Mouse (Mus musculus) embryo, embryonic 9.5 days (tissue): ENCODE measurements around the gene Klk1b24.
"Not testable (repeated sequence)": the region's sequence is repeated elsewhere in the genome, so short reads cannot be mapped to it uniquely, and the experiment has no call there.

Experiments used
- DNase-seq: peaks from one replicate; pipeline ENCODE4 v3.0.0-alpha.2; 2017; ENCODE audit errors: extremely low spot score

Gene Klk1b24

GRCm38 (mm10) chr7:44187936-44188335 lies at the start of gene Klk1b24:
TSS of gene Klk1b24 (plus strand) at chr7:44188236.
- not testable (repeated sequence) for DNase-seq

DNA sequence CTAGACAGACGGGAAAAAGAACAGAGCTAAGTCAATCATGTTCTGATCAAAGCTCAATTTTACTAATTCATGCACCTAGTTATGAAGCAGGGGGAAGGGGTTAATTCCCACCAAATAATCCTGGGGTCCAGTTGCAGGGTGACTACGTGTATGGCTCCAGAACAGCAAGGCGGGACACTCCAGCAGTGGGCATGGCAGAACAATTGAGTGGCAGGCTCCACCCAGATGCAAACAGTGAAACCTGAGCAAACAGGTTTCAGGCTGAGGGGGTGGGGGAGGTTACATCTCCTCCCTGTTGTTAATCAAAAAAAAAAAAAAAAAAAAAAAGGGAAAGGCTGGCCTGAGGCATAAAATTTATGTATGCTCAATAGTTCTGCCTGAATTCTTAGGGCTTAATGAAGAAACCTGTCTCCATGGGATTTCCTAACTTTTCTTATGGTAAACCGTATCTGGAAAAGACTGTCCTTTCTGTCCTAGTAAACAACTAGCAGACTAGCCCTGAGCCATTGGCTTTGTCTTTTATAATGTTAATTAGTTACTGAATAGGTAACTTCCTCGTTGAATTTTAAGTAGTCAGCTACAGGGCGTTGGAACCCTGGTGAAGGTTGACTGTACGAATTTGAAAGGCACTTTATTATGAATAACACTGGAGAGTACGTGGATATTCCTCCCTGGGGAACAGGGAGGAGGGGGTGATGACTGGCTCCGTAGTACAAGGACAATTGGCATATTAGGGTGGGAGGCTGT lies 8.6 kb upstream of the Klk1b24 start:
- no peak for DNase-seq

GRCm38 (mm10) chr7:44186516-44186915 lies 1.5 kb upstream of the Klk1b24 start:
- DNase-seq, result not testable (repeated sequence)

GRCm38 (mm10) chr7:44193466-44193865 lies 5.4 kb downstream of the Klk1b24 start:
- DNase-seq, result not testable (repeated sequence)

DNA sequence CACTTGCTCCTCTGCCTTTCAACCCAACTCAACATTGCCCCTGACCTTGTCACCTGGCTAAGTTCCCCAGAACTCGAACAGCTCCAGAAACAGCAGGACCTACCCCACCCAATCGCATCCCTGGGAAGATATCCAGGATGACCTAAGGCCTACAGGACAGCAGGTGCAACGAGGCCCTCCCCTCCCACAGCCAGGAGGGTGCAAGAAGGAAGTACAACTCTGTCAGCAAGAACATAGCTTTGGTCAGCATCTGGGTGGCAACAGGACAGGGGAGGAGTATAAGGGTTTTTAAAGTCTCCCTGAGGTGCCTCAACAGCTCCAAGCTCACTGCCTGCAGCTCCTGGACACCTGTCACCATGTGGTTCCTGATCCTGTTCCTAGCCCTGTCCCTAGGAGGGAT lies 9.9 kb downstream of the Klk1b24 start, which contains the start of gene Klk1b3:
Klk1b3 (plus strand) TSS at position 301 of the 400 bp plus-strand sequence.
- no peak for DNase-seq

GRCm38 (mm10) chr7:44207135-44207534 lies 19.1 kb downstream of the Klk1b24 start, which contains the start of gene Klk1b4:
TSS of gene Klk1b4 (plus strand) at chr7:44207435.
- DNase-seq, result not testable (repeated sequence)

- no peak for DNase-seq
Observed at GRCm38 (mm10) chr7:44208307-44208706, 20.3 kb downstream of the Klk1b24 start.

GRCm38 (mm10) chr7:44215645-44216044 lies 27.6 kb downstream of the Klk1b24 start, which contains the start of gene Klk1b5:
TSS of gene Klk1b5 (plus strand) at chr7:44215945.
- no peak for DNase-seq

GRCm38 (mm10) chr7:44221601-44222000 lies 33.6 kb downstream of the Klk1b24 start:
- not testable (repeated sequence) for DNase-seq

DNA sequence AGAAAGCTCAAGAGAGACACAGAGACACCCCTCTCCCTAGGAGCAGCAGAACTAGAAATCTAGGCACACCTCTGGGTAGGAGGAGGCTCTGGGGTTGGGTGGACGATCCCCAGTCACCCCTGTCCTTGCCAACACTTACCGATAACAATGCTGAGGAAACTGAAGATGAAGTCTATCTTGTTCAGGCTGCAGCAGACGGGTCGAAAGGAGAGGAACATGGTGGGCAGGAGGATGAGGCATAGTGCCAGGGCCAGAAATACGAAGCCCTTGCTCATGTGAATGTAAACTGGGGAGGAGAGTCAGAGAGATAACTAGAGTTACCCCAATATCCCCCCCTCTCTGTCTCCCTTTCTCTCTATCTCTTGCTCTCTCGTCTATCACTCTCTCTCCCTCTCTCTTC lies 34.3 kb downstream of the Klk1b24 start:
- not testable (repeated sequence) for DNase-seq

DNA sequence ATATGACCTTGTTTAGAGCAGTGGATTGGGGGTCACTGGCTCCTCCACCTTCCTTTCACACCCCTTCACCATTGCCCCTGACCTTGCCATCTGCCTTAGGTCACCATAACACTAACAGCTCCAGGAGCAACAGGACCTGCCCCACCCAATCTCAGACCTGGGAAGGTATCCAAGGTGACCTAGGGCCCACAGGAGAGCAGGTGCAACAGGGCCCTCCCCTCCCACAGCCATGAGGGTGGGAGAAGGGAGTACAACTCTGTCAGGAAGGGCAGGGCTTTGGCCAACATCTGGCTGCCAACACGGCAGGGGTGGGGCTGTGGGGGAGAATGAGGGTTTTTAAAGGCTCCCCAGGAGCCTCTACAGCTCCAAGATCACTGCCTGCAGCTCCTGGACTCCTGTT lies 37.0 kb downstream of the Klk1b24 start, which contains the start of gene Klk1:
Klk1 (plus strand) TSS at position 285 of the 400 bp plus-strand sequence.
- no peak for DNase-seq

GRCm38 (mm10) chr7:44235909-44236308 lies 47.9 kb downstream of the Klk1b24 start, which contains the start of gene Gm36864:
TSS of gene Gm36864 (plus strand) at chr7:44236177.
- no peak for DNase-seq

DNA sequence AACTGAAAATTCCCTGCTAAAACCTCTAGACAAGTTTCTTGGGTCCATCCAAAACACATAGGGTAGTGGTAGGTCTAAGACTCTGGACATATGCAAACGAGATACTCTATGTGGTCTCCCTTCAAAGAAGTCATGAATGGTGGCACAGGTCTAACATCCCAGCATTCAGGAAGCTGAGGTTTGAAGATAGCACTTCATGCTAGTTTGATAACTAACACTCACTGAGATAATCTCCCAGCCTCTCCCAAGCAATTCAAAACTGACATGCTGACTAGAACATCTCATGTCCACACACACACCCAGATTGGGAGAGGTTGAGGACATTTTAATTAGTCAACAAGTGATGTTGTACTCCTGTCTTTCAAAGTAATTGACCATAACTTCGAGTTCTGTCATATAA lies 51.9 kb downstream of the Klk1b24 start:
- DNase-seq, result no peak

DNA sequence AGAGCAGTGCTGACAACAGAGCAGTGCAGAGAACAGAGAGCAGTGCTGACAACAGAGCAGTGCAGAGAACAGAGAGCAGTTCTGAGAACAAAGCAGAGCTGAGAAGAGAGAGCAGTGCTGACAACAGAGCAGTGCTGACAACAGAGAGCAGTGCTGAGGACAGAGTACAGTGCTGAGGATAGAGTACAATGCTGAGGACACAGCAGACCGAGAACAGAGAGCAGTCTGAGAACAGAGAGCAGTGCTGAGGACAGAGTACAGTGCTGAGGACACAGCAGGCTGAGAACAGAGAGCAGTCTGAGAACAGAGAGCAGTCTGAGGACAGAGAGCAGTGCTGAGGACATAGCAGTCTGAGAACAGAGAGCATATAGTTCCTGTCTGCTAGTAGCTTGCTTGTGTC lies 52.7 kb downstream of the Klk1b24 start:
- no peak for DNase-seq

GRCm38 (mm10) chr7:44241163-44241562 lies 53.1 kb downstream of the Klk1b24 start:
- no peak for DNase-seq
